Mouse (Mus musculus) lung, adult 2 months (tissue): ENCODE measurements around the gene Xrcc3.

Source experiments
- CTCF ChIP-seq: fragments of 200-500 bp; IDR thresholded peaks from 2 replicates; pipeline ENCODE4 v1.5.1; 2011; ENCODE audit warnings: mild to moderate bottlenecking, low read length, control low read depth; ENCODE audit not compliant: insufficient read depth
- POLR2A ChIP-seq: fragments of 200-500 bp; IDR thresholded peaks from 2 replicates; pipeline ENCODE4 v1.6.1; 2011; ENCODE audit warnings: low read depth, mild to moderate bottlenecking, control low read depth, low read length, borderline replicate concordance; ENCODE audit errors: extremely low read depth

- no peak for TF ChIP-seq CTCF
- TF ChIP-seq POLR2A = no peak
Measured at GRCm38 (mm10) chr12:111819936-111820335, 6.3 kb upstream of the Xrcc3 start.
